Mouse (Mus musculus) liver, postnatal 0 days (tissue): ENCODE data around the gene C530008M17Rik.

Source experiments
- CTCF ChIP-seq: sonication (generic); IDR thresholded peaks from 2 replicates; pipeline ENCODE4 v1.5.1; 2016; ENCODE audit warnings: antibody characterized with exemption, low read depth
- EP300 ChIP-seq: IDR thresholded peaks from 2 replicates; pipeline ENCODE4 v1.6.1; 2016; ENCODE audit warnings: antibody characterized with exemption, low read depth, mild to moderate bottlenecking

- TF ChIP-seq CTCF, result no peak
- no peak for TF ChIP-seq EP300
Observed at GRCm38 (mm10) chr5:76858444-76858843, 202.1 kb downstream of the C530008M17Rik start.
